Mouse (Mus musculus) ES-Bruce4 (cell line): ENCODE data around the gene Tarbp1. TPM values are rescaled to one million over a fixed set of nuclear protein-coding genes. Genes with fewer than 3 reads are reported as not detected.
"Not testable (repeated sequence)": the region's sequence is repeated elsewhere in the genome, so short reads cannot be mapped to it uniquely, and the experiment has no call there.

Experiments
- H3K27ac ChIP-seq: 2 replicates; pipeline ENCODE4 v1.5.1; 2012; ENCODE audit warnings: low read length, inconsistent platforms; ENCODE audit not compliant: insufficient read depth
- H3K27me3 ChIP-seq: 2 replicates; pipeline ENCODE4 v1.6.1; 2012; ENCODE audit warnings: mild to moderate bottlenecking, low read length, inconsistent platforms; ENCODE audit not compliant: control insufficient read depth, poor library complexity, insufficient read depth, severe bottlenecking
- H3K36me3 ChIP-seq: 2 replicates; pipeline ENCODE4 v1.6.1; 2012; ENCODE audit warnings: inconsistent platforms, mild to moderate bottlenecking, low read length, moderate library complexity; ENCODE audit not compliant: control insufficient read depth, poor library complexity, insufficient read depth, severe bottlenecking
- H3K4me1 ChIP-seq: one replicate; pipeline ENCODE4 v1.8.1; 2011; ENCODE audit warnings: low read length; ENCODE audit not compliant: control insufficient read depth, insufficient read depth
- H3K4me3 ChIP-seq: 2 replicates; pipeline ENCODE4 v1.5.1; 2011; ENCODE audit warnings: low read depth, mild to moderate bottlenecking, low read length
- H3K9ac ChIP-seq: 2 replicates; pipeline ENCODE4 v1.6.1; 2012; ENCODE audit warnings: low read depth, mild to moderate bottlenecking, inconsistent platforms; ENCODE audit not compliant: poor library complexity, severe bottlenecking
- H3K9me3 ChIP-seq: replicated peaks from 2 replicates; pipeline ENCODE4 v1.6.1; 2012; ENCODE audit warnings: mild to moderate bottlenecking, low read length, inconsistent platforms; ENCODE audit not compliant: control insufficient read depth, poor library complexity, insufficient read depth, severe bottlenecking
- CTCF ChIP-seq: IDR thresholded peaks from one replicate; pipeline ENCODE4 v1.8.1; 2011; ENCODE audit warnings: low read depth, low read length
- EP300 ChIP-seq: IDR thresholded peaks from 2 replicates; pipeline ENCODE4 v1.6.1; 2011; ENCODE audit warnings: low read depth, low read length; ENCODE audit not compliant: insufficient read depth
- POLR2A ChIP-seq: IDR thresholded peaks from one replicate; pipeline ENCODE4 v1.8.1; 2011; ENCODE audit warnings: low read length; ENCODE audit not compliant: insufficient read depth
- polyA plus RNA-seq: library from polyadenylated mRNA; stranded (reverse); fragments of >200 nt; gene quantifications from 2 replicates; pipeline ENCODE4 v1.2.4, GENCODE M21; 2011; ENCODE audit warnings: low read depth; ENCODE audit not compliant: missing spikeins, insufficient read depth, insufficient read length

The Tarbp1 gene
- polyA plus RNA-seq, 1 experiment = 13.8 TPM

DNA sequence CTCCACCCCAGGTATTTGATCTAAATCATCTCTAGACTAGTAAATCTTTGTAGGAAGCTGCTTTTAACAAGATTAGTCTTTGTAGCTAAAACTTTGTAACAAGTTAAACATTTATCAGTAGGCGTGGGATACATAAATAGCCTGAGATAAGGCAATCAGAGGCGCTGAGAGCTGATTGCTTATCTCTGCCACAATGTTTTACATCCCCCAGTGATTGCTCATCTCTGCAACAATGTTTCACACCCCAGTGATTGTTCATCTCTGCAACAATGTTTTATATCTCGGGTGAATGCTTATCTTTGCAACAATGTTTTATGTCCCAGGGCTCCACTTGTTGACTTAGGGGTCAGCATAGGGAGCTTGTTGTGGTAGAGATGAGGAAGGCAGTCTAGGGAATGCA is 3.8 kb upstream of the Tarbp1 start:
- Histone ChIP-seq H3K27me3 (no peaks in the 10 kb centered on the region), H3K4me3 (no peak overlapping the region), H3K4me1 (no peaks in the 10 kb centered on the region), H3K36me3 (no peaks in the 10 kb centered on the region), H3K9me3 (no peaks in the 10 kb centered on the region), H3K9ac (no peak overlapping the region), H3K27ac (no peak overlapping the region)
- TF ChIP-seq POLR2A (no peak), CTCF (no peak), EP300 (no peak)

DNA sequence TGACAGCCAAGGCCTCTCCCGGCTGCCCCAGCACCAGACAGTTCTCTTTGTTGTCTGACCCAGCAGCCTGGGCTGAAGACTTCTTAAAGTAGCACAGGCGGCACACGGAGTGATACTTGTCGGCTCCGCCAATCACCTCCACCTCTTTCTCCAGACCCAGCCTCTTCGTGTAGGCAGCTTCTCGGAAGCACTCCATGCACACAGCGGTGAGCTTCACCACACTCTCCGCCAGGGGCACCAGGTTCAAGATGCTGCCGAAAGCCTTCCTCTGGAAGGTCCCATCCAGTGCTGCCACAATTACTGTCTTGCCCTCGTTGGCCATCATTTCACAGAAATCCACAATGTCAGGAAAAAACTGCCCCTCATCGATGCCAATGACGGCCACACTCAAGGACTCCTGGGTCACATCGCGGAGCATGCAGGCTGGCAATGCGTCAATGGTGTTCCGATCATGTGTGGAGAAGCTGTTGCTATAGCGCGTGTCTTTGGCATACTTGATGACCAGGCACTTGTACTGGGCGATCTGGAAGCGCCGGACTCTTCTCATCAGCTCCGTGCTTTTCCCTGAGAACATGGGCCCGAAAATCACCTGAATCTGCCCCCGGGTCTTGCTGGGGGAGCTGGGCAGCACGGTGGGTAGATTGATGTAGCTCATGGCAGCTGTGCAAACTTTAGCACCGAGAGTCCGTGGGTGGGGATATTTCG is 1.4 kb upstream of the Tarbp1 start:
- peak; percentile 5 for TF ChIP-seq CTCF
- H3K4me3 ChIP-seq = peak overlapping the region; percentile 21; the same call in 1 of the 2 replicates
- not testable (repeated sequence) for H3K4me1 ChIP-seq, H3K27ac ChIP-seq, H3K9me3 ChIP-seq, H3K27me3 ChIP-seq, H3K36me3 ChIP-seq, H3K9ac ChIP-seq

DNA sequence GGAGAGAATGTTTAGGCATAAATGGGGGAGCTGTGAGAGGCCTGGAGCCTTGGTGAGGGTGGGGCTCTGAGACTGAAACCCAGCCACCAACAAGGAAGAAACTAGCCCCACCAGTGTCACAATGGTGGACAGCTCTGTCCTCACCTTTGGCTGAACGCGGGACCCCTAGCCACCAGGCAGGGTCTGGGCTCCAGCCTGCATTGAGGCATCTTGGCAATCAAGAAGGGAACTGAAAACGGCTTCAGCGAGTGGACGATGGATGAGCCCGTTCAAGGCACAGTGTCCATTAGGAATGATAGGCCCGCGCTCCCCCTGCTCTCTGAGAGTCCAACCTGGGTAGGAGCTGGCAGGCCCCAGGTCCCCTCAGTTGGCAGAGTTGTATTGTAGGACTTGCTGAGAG is 873 bp upstream of the Tarbp1 start:
- not testable (repeated sequence) for H3K27me3 ChIP-seq, H3K9me3 ChIP-seq, H3K9ac ChIP-seq, H3K27ac ChIP-seq, H3K4me1 ChIP-seq, H3K36me3 ChIP-seq
- peak overlapping the region; percentile 21; the same call in 1 of the 2 replicates for H3K4me3 ChIP-seq

DNA sequence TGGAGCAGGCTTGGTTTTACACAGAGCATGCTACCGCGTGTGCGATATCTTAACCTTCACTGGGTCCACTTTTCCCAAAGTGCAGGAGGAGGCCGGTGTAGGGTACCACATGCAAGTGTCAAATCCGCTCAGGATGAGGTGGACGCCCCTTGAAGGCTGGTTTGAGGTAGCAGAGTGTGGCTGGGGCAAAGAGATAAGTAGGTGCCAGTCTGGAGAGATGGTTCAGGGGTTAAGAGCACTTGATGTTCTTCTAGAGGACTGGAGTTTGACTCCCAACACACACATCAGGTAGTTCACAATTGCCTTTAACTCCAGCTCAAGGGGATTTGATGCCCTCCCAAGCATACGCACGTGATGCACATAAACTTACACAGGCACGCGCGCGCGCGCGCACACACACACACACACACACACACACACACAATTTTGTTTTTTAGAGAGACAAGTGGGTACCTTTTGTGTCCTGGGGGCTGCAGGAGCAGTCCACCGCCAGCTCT is 1.0 kb downstream of the Tarbp1 start:
- H3K4me3 ChIP-seq = peak overlapping the region; percentile 84
- H3K9ac ChIP-seq = peak overlapping the region; percentile 78
- no peaks in the 10 kb centered on the region for H3K9me3 ChIP-seq
- peaks cover 15% of the 10 kb centered on the region for H3K36me3 ChIP-seq
- H3K4me1 ChIP-seq = no peaks in the 10 kb centered on the region
- TF ChIP-seq EP300 (no peak), CTCF (no peak), POLR2A (no peak)
- H3K27ac ChIP-seq = no peak overlapping the region
- H3K27me3 ChIP-seq = no peaks in the 10 kb centered on the region

DNA sequence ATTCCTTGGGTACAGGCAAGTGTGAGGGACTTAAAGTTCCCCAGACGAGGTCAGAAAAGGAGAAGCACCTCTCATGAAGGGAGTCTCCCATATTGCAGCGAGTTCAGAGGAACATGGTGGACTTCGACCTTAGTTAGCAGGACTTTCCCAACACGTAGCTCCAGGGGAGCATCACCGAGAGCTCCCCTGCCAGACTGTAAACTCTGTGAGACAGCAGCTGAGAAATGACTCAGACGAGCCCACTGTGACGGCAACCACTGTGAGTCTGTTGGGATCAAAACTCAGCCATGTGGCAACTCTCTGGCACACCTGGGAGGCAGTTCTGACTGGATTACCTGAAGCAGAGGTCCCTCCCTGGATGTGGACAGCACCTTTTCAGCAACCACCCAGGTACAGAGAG is 10.8 kb downstream of the Tarbp1 start:
- Histone ChIP-seq H3K27me3 (no peaks in the 10 kb centered on the region), H3K9ac (no peak overlapping the region), H3K4me3 (no peak overlapping the region), H3K36me3 (peaks cover 38% of the 10 kb centered on the region), H3K9me3 (no peaks in the 10 kb centered on the region), H3K4me1 (no peaks in the 10 kb centered on the region), H3K27ac (no peak overlapping the region)
- TF ChIP-seq POLR2A (no peak), CTCF (no peak), EP300 (no peak)

DNA sequence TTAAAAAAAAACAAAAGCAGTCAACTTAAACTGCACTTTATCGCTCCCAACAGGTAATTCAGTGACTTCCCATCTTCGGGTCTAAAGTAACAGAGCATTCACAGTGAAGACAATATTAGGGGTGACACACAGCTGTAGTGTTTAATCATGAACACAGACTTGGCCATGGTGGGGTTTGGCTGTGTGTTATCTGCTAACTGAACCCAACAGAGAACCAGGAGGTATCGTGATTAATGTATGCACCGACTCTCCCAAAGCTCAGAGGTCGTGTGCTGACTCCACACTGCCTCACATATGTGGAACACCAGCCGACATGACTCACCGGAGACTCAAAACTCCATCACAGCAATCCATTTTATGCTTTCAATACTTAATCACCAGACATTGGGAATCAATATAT is 13.1 kb downstream of the Tarbp1 start:
- Histone ChIP-seq H3K4me3 (no peak overlapping the region), H3K27ac (no peak overlapping the region), H3K9ac (no peak overlapping the region), H3K27me3 (no peaks in the 10 kb centered on the region), H3K4me1 (no peaks in the 10 kb centered on the region), H3K36me3 (peaks cover 32% of the 10 kb centered on the region), H3K9me3 (no peaks in the 10 kb centered on the region)
- TF ChIP-seq POLR2A (no peak), EP300 (no peak), CTCF (no peak)
